Mouse (Mus musculus) lung, postnatal 10 days (tissue): ENCODE results near the gene Atp6v1c2.

Experiments
- DNase-seq: peaks from one replicate; pipeline ENCODE4 v3.0.0; 2021

The Atp6v1c2 gene

DNA sequence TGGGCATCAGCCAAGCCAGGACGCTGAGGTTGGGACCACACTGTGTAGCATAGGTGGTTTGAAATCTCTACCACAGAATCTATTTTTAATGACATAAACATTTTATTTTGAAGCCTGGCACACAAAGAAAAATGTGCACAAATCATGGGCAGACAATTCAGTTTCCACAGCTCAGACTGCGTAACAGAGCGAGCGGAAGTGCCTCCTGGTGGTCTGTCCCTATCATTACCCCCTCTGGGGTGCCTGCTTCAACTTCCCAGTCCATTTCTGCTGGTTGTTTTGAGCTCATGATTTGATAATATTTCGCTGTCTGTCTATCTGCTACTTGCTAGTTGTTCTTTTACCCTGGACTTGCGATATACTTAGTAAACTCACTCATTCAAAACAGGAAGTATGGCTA is 73.6 kb downstream of the Atp6v1c2 start:
- DNase-seq: no peak

GRCm38 (mm10) chr12:17253069-17253468 is 76.1 kb downstream of the Atp6v1c2 start:
- peak; percentile 81 for DNase-seq

DNA sequence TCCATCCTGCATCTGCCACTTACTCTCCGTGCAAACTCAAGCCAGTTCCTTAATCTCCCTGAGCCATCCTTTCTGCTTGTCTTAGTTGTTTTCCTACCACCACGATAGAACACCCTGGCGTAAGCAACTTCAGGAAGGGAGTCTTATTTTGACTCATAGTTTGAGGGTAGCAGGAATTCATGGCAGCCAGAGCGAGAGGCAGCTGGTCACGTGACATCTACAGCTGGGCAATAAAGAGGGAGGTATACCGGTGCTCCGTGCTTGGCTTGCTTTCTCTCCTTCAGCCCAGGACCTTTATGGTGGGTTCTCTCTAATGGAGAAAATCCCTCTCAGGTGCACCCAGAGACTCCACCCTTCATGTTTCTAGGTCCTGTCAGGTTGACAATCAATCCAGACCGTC is 78.2 kb downstream of the Atp6v1c2 start:
- no peak for DNase-seq

DNA sequence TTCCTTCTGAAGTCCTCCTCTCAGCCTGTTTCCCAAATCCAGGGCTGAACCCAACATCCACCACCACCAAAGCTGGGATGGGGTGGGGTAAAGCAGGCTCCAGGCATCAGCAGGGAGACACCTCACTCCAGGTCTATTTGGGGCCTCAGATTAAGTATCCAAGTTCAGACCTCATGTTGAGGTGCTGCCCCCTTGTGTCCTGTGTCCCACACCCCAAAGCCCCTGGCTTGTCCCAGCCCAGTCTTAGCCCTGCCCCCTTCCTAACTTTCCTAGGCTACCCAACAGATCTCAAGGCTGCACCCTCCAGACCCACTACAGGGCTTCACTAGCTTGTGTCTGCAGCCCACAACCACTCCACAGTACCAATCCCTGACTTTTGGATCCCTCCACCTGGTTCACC is 87.1 kb downstream of the Atp6v1c2 start:
- peak; percentile 14 for DNase-seq

- no peak for DNase-seq
These were observed 87.5 kb downstream of the Atp6v1c2 start for GRCm38 (mm10) chr12:17241614-17242013.

DNA sequence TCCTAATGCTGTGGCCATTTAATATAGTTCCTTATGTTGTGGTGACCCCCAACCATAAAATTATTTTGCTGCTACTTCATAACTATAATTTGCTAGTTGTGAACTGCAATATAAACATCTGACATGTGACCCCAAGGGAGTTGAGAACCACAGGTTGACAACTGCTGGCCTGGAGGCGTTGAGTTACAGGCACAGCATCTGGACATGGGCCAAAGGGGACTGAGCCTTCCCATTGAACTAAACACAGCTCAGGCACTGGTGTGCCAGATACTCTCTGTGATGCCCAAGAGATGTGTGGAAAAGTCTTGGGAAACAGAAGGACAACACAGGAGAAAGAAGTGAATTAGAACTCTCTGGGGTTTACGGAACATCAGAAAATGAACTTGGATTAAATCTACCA is 88.1 kb downstream of the Atp6v1c2 start:
- no peak for DNase-seq

- no peak for DNase-seq
These were observed 89.8 kb downstream of the Atp6v1c2 start for GRCm38 (mm10) chr12:17239428-17239688.

DNA sequence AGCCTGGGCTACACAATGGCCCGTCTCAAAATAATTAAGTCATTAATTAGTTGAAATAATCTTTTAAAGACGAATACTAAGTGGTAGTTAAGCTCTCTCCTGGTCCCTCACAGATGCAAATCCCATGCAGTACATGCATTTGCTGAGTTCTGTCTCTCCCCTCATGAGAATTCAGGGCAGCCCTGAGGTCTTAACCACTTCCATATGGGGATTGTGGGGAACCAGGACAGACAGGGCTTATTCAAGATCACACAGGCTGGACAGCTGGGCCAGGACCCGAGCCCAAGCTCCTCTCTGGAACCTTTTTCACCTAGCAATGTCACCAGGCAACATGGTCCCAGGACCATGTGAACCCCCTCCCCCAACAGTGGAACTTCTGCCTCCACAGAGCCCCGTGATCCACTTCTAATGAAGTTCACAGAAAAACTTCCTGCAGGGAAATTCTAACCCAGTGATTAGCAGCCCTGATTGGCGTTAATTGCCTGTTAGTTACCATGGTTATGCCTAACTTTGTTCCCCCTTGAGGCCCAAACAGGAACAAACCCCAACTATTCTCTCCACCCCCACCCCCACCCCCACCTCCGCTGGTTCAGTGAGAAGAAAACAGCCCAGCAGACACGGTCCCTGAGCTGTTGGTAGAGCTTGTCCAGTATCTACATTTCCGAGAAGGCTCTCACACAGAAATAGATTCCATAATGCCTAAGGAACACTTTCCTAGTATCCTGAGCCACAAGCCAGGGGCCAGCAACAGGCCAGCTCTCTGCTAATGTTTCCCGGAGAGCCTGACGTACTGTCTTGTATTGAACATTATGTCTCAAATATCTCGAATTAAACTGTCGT is 90.4 kb downstream of the Atp6v1c2 start:
- no peak for DNase-seq

DNA sequence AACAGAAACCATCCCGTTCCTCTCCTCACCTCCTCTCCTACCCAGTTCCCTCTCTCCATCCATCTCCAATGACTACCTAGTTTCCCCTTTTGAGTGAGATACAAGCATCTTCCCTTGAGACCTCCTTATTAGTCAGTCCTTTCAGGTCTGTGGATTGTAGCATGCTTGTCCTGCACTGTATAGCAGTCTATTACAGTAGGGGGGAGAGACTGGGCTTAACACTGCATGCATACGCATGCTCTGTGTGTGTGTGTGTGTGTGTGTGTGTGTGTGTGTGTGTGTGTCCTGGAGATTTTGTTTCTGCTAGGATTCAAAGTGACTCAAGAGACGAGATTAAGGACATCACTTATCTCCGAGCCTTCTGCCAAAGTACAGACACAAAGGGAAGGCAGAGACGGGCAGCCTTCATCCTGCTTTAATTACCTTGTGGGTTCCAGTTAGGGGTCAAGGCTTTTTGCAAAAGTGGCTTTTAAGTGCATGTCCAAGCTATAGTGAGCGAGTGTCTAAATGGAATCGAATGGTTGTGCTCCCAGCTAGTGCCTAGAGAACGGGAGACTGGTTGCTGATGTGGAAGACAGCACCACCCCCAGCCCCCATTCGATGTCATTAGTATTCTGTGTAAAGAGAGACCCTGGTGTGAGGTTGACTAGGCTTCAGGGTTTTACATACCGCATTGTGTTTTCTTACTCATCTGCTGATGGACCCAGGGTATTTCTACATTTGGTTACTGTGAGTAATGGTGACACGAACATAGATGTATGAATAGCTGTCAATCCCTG is 93.4 kb downstream of the Atp6v1c2 start:
- no peak for DNase-seq
